Mouse (Mus musculus) erythroblast, embryonic 14.5 days (primary cell): ENCODE data around the gene Dop1b.

ENCODE experiments used
- GATA1 ChIP-seq: IDR thresholded peaks from 2 replicates; pipeline ENCODE4 v1.6.1; 2012; ENCODE audit warnings: low read length, inconsistent platforms, mixed read lengths
- TAL1 ChIP-seq: IDR thresholded peaks from 3 replicates; pipeline ENCODE4 v1.6.1; 2012; ENCODE audit warnings: low read length, inconsistent platforms, mixed read lengths

DNA sequence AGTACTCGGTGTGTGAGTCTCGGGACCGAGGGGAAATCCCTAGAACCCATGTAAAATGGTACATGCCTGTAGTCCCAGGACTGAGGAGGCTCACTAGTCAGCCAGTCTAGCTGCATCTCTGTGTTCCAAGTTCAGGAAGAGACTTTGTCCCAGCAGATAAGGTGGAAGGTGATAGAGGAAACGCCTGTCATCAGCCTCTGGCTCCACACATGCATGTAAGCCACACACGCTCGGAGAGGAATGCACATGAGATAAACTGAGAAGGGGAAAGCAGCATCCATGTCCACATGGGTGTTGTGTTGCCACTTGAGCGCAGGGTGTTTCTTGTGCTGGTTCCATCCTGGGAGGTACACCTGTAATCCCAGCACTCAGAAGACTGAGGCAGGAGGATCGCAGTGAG lies 19.6 kb downstream of the Dop1b start:
- no peak for TF ChIP-seq GATA1
- TF ChIP-seq TAL1: no peak
